11 mouse cellular contexts compared by ENCODE assay signal in genomic region chr10:78812358-78813060, GRCm38 (mm10). TPM values are rescaled to one million over a fixed set of nuclear protein-coding genes. Genes with fewer than 3 reads are reported as not detected.
A peak's percentile ranks its signal among the peaks of the same experiment; 100 is the strongest.
DNase-seq lines count a peak whose midpoint lies in the region; ATAC-seq lines count a peak whose summit lies in the region.
"Had no signal": no experiment of that assay in that cellular context is flagged by ENCODE, and none has a peak within 500 bp of the region (broad histone marks: within the 10 kb centered on the region; RNA-seq: fewer than 3 reads in every experiment).

No protein-coding gene starts in this region.

- H3K9ac ChIP-seq in neural tube, embryonic 14.5 days (replicated peaks; ENCODE audit: low read depth, low read length): no peak overlapping the region

- no peaks in the 10 kb centered on the region for H3K4me1 ChIP-seq in neural tube, embryonic 14.5 days (ENCODE audit: control insufficient read depth, insufficient read depth, low read length)

- H3K4me2 ChIP-seq in neural tube, embryonic 14.5 days (ENCODE audit: low read depth, low read length): no peak overlapping the region

- no peak overlapping the region for H3K4me3 ChIP-seq in neural tube, embryonic 14.5 days (ENCODE audit: low read depth, low read length)
- H3K4me3 ChIP-seq: heart, adult 2 months had no signal

- no peak overlapping the region; the same call in 1 of the 2 replicates for H3K27ac ChIP-seq in neural tube, embryonic 14.5 days (ENCODE audit: low read depth, low read length)
- H3K27ac ChIP-seq: heart, adult 2 months had no signal

- H3K9me3 ChIP-seq in neural tube, embryonic 14.5 days (ENCODE audit: control insufficient read depth, low read length): no peaks in the 10 kb centered on the region

- ATAC-seq in neural tube, embryonic 14.5 days (ENCODE audit: low read depth): peak; percentile 96
- ATAC-seq in megakaryocyte-erythroid progenitor cell, adult 5-6 weeks (replicated peaks; ENCODE audit: low FRiP score, low TSS enrichment, poor library complexity, severe bottlenecking): no peak

- 35% methylated on average over 6 of the region's 6 CpGs for WGBS in neural tube, embryonic 14.5 days

- H3K36me3 ChIP-seq in neural tube, embryonic 14.5 days (ENCODE audit: control insufficient read depth, insufficient read depth, low read length): no peaks in the 10 kb centered on the region

- no peaks in the 10 kb centered on the region for H3K27me3 ChIP-seq in neural tube, embryonic 14.5 days (ENCODE audit: control insufficient read depth, insufficient read depth, low read length)

- DNase-seq in embryo, embryonic 10.5 days (ENCODE audit: low spot score): peak; percentile 1
- DNase-seq in frontal cortex, postnatal 14 days (ENCODE audit: low spot score in 2 of 2): peak; percentile 48 to 55
- DNase-seq in left cerebral cortex, adult 11 months (ENCODE audit: low spot score): peak; percentile 58
- DNase-seq in adrenal gland, postnatal 36 days: no peak
- DNase-seq in thymus, adult 18-20 months: no peak
- no peak for DNase-seq in adrenal gland, adult (ENCODE audit: inconsistent age in 2 of 2, low spot score in 1 of 2)
- DNase-seq: heart, adult 2 months; kidney, postnatal 25 days had no signal

RNA-seq across cellular contexts. Expression of gene Slc1a6, which starts 32.2 kb away (rescaled TPM):
- 10.3 and 10.8 TPM in 2 replicates for polyA plus RNA-seq in neural tube, embryonic 14.5 days (2014; fragmentation: Nextera tagmentation; extraction: Ambion mirVana)
- total RNA-seq in adrenal gland, postnatal 36 days (2021): not detected
- total RNA-seq in megakaryocyte-erythroid progenitor cell, adult 5-6 weeks (2014; fragmentation: Nextera tagmentation): not detected in 2 replicates
- not detected in 2 replicates for total RNA-seq in megakaryocyte-erythroid progenitor cell, adult 5-6 weeks (2017)
- total RNA-seq: heart, adult 2 months had no signal

RNA-seq across cellular contexts. Expression of gene Olfr1356, which starts 39.5 kb away (rescaled TPM):
- polyA plus RNA-seq in neural tube, embryonic 14.5 days (2014; fragmentation: Nextera tagmentation; extraction: Ambion mirVana): not detected in 2 replicates
- not detected for total RNA-seq in adrenal gland, postnatal 36 days (2021)
- not detected in 2 replicates for total RNA-seq in megakaryocyte-erythroid progenitor cell, adult 5-6 weeks (2014; fragmentation: Nextera tagmentation)
- total RNA-seq in megakaryocyte-erythroid progenitor cell, adult 5-6 weeks (2017): not detected in 2 replicates
- total RNA-seq: ES-E14; heart, adult 2 months had no signal
- polyA plus RNA-seq: heart, adult 2 months had no signal

RNA-seq across cellular contexts. Expression of gene Ccdc105, which starts 59.6 kb away (rescaled TPM):
- polyA plus RNA-seq in neural tube, embryonic 14.5 days (2014; fragmentation: Nextera tagmentation; extraction: Ambion mirVana): 0.20 and 0.40 TPM in 2 replicates
- total RNA-seq in adrenal gland, postnatal 36 days (2021): not detected
- total RNA-seq in megakaryocyte-erythroid progenitor cell, adult 5-6 weeks (2014; fragmentation: Nextera tagmentation): not detected in 2 replicates
- total RNA-seq in megakaryocyte-erythroid progenitor cell, adult 5-6 weeks (2017): not detected in 2 replicates
- total RNA-seq: heart, adult 2 months had no signal
- polyA plus RNA-seq: heart, adult 2 months had no signal

Comparison
In these comparisons a context has a peak if more than half of its experiments do, and no peak if none do; other contexts are left out.
1. DNase-seq: peak in embryo, embryonic 10.5 days (single experiment), frontal cortex, postnatal 14 days (2 of 2) and left cerebral cortex, adult 11 months (single experiment); none in adrenal gland, postnatal 36 days (0 of 2), thymus, adult 18-20 months (0 of 2) and adrenal gland, adult (0 of 2).